Mouse (Mus musculus) ES-E14 (cell line): Measurements from ENCODE around the gene Smad3. TPM values are rescaled to one million over a fixed set of nuclear protein-coding genes. Genes with fewer than 3 reads are reported as not detected.

Source experiments
- DNase-seq: peaks from one replicate; pipeline ENCODE4 v3.0.0-alpha.2; 2013; ENCODE audit warnings: low read depth, low spot score
- H3K27ac ChIP-seq: 2 replicates; pipeline ENCODE4 v1.5.1; 2012; ENCODE audit warnings: low read depth, mild to moderate bottlenecking, low read length, moderate library complexity, mixed read lengths; ENCODE audit not compliant: poor library complexity, insufficient read depth, severe bottlenecking
- H3K36me3 ChIP-seq: 2 replicates; pipeline ENCODE4 v1.6.1; 2012; ENCODE audit warnings: mild to moderate bottlenecking, low read length, moderate library complexity, mixed read lengths; ENCODE audit not compliant: control insufficient read depth, poor library complexity, insufficient read depth, severe bottlenecking
- H3K4me1 ChIP-seq, 2 experiments: fragments of 150-350 bp in 1 of 2; sonication (generic) in 1 of 2; 2 replicates each; pipeline ENCODE4 v1.6.1; 2012; ENCODE audit warnings: low read length in 2 of 2, mild to moderate bottlenecking in 1 of 2, mixed read lengths in 1 of 2; ENCODE audit not compliant: control insufficient read depth in 2 of 2, insufficient read depth in 2 of 2, poor library complexity in 1 of 2
- H3K4me3 ChIP-seq, 2 experiments: fragments of 150-350 bp in 1 of 2; sonication (generic) in 1 of 2; 2 replicates each; pipeline ENCODE4 v1.5.1; 2012; ENCODE audit warnings: low read length in 2 of 2, low read depth in 1 of 2, mild to moderate bottlenecking in 1 of 2, mixed read lengths in 1 of 2; ENCODE audit not compliant: insufficient read depth in 1 of 2, poor library complexity in 1 of 2, severe bottlenecking in 1 of 2
- H3K9ac ChIP-seq: 2 replicates; pipeline ENCODE4 v1.6.1; 2012; ENCODE audit warnings: low read depth, mild to moderate bottlenecking, low read length, mixed read lengths; ENCODE audit not compliant: poor library complexity, insufficient read depth, severe bottlenecking
- H3K9me3 ChIP-seq: fragments of 150-350 bp; sonication (generic); 2 replicates; pipeline ENCODE4 v1.6.1; 2012; ENCODE audit warnings: low read depth, mild to moderate bottlenecking, low read length; ENCODE audit not compliant: control insufficient read depth, insufficient read depth
- CHD2 ChIP-seq: IDR thresholded peaks from 2 replicates; pipeline ENCODE4 v1.6.1; 2014; ENCODE audit warnings: mild to moderate bottlenecking, low read depth, low read length, inconsistent platforms
- HCFC1 ChIP-seq: IDR thresholded peaks from 2 replicates; pipeline ENCODE4 v1.6.1; 2012; ENCODE audit warnings: low read length, inconsistent platforms, borderline replicate concordance; ENCODE audit not compliant: insufficient read depth
- MAFK ChIP-seq: IDR thresholded peaks from 2 replicates; pipeline ENCODE4 v1.6.1; 2014; ENCODE audit warnings: mild to moderate bottlenecking, low read depth, low read length, inconsistent platforms; ENCODE audit not compliant: insufficient read depth
- ZC3H11A ChIP-seq: IDR thresholded peaks from 2 replicates; pipeline ENCODE4 v1.6.1; 2012; ENCODE audit warnings: low read depth, mild to moderate bottlenecking, inconsistent platforms, low read length, borderline replicate concordance
- ZNF384 ChIP-seq: IDR thresholded peaks from 2 replicates; pipeline ENCODE4 v1.6.1; 2012; ENCODE audit warnings: low read depth, low read length, inconsistent platforms
- in situ Hi-C, 2 experiments: fragments of 600-800 bp; cut with MboI; formaldehyde crosslinking; loops; one replicate each; pipeline ENCODE4 v1.15.1; 2025; ENCODE audit warnings: low sequenced_read_pairs in 2 of 2, inconsistent platforms in 1 of 2; ENCODE audit not compliant: unreplicated experiment in 2 of 2
- total RNA-seq: library from RNA; depleted of rRNA; stranded (reverse); fragments of 300-350 nt; gene quantifications from 2 replicates; pipeline ENCODE4 v1.2.3, GENCODE M21; 2012

Smad3 gene
- total RNA-seq, 1 experiment = 15.2 TPM

GRCm38 (mm10) chr9:63796429-63796828 lies 38.6 kb upstream of the Smad3 start:
- DNase-seq = no peak
- no peak overlapping the region for H3K4me3 ChIP-seq
- no peaks in the 10 kb centered on the region for H3K36me3 ChIP-seq
- peaks cover 0 to 12% of the 10 kb centered on the region in 2 experiments; a peak in 2 of 4 replicates for H3K4me1 ChIP-seq
- H3K9ac ChIP-seq = no peak overlapping the region
- no peaks in the 10 kb centered on the region for H3K9me3 ChIP-seq
- TF ChIP-seq CHD2 (no peak), MAFK (no peak), ZNF384 (no peak)
- in situ Hi-C loops = no loop called here
- H3K27ac ChIP-seq = no peak overlapping the region

GRCm38 (mm10) chr9:63793731-63794495 lies 36.1 kb upstream of the Smad3 start:
- Histone ChIP-seq H3K4me1 (peaks cover 0 to 2% of the 10 kb centered on the region in 2 experiments; a peak in 1 of 4 replicates), H3K4me3 (no peak overlapping the region), H3K9ac (no peak overlapping the region), H3K9me3 (no peaks in the 10 kb centered on the region), H3K36me3 (no peaks in the 10 kb centered on the region), H3K27ac (no peak overlapping the region)
- no peak for DNase-seq
- in situ Hi-C loops = no loop called here
- TF ChIP-seq CHD2 (no peak), ZNF384 (no peak), ZC3H11A (no peak), MAFK (no peak), HCFC1 (no peak)

- Histone ChIP-seq H3K9me3 (no peaks in the 10 kb centered on the region), H3K9ac (no peak overlapping the region), H3K27ac (no peak overlapping the region), H3K4me1 (peaks cover 0 to 4% of the 10 kb centered on the region in 2 experiments; a peak in 1 of 4 replicates), H3K36me3 (no peaks in the 10 kb centered on the region), H3K4me3 (no peak overlapping the region)
- TF ChIP-seq HCFC1 (no peak), MAFK (no peak), ZC3H11A (no peak), CHD2 (no peak), ZNF384 (no peak)
- no peak for DNase-seq
- in situ Hi-C loops = no loop called here
Measured at GRCm38 (mm10) chr9:63791716-63792115, 33.9 kb upstream of the Smad3 start.

- no peaks in the 10 kb centered on the region for H3K9me3 ChIP-seq
- TF ChIP-seq CHD2 (no peak), HCFC1 (no peak), MAFK (no peak), ZC3H11A (no peak), ZNF384 (no peak)
- H3K4me3 ChIP-seq = no peak overlapping the region
- in situ Hi-C loops = no loop called here
- H3K4me1 ChIP-seq = peaks cover 0 to 8% of the 10 kb centered on the region in 2 experiments; a peak in 1 of 4 replicates
- H3K9ac ChIP-seq = no peak overlapping the region
- no peak overlapping the region for H3K27ac ChIP-seq
- DNase-seq = no peak
- no peaks in the 10 kb centered on the region for H3K36me3 ChIP-seq
Measured at GRCm38 (mm10) chr9:63791275-63791674, 33.5 kb upstream of the Smad3 start.

- no peak for DNase-seq
- H3K9me3 ChIP-seq = no peaks in the 10 kb centered on the region
- peaks cover 1 to 14% of the 10 kb centered on the region in 2 experiments; a peak in 1 of 4 replicates for H3K4me1 ChIP-seq
- in situ Hi-C loops = no loop called here
- H3K4me3 ChIP-seq = no peak overlapping the region
- H3K36me3 ChIP-seq = no peaks in the 10 kb centered on the region
- TF ChIP-seq MAFK (no peak), ZC3H11A (no peak)
- H3K27ac ChIP-seq = no peak overlapping the region
- H3K9ac ChIP-seq = no peak overlapping the region
Measured at GRCm38 (mm10) chr9:63790222-63790621, 32.4 kb upstream of the Smad3 start.
